Mouse (Mus musculus) colon, adult 2 months (tissue): ENCODE measurements around the gene C6. TPM values are rescaled to one million over a fixed set of nuclear protein-coding genes. Genes with fewer than 3 reads are reported as not detected.

Experiments used
- polyA plus RNA-seq: library from polyadenylated mRNA; depleted of rRNA; stranded (reverse); fragments of >200 nt; gene quantifications from 2 replicates; pipeline ENCODE4 v1.2.3, GENCODE M21; 2012; rRNA removed

The C6 gene
- 0.05 and 0.12 TPM in 2 replicates for polyA plus RNA-seq

DNA sequence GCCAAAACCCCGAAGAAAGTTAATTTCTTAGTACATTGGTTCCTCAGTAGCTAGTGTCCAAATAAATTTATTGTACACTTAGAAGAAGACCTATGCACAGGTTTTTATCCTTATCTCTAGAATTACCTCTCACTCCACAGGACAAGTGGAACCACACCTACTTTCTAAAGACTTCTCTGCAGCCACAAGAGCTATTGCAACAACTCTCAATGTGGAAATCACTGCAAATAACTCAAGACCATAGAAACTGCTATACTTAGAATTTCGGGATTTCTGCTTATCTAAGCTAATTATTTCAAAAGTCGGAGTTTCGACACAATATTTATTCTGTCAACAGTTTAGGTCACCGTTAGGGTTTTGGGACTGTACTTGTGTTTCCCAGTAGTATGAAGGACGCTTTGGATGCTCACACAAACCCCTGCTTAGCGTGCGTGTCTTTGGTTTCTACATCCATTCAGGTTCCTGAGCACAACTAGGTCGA lies at the start of gene C6:
Gene C6, plus strand, starts transcription at position 346 of the 481 bp plus-strand sequence.

Other genes with a start within 250 kb of the C6 start
- not detected in 2 replicates for gene Mroh2b, start 171.6 kb downstream of the C6 start, polyA plus RNA-seq